ENCODE assay signal across 8 mouse cellular contexts in the genomic region with DNA sequence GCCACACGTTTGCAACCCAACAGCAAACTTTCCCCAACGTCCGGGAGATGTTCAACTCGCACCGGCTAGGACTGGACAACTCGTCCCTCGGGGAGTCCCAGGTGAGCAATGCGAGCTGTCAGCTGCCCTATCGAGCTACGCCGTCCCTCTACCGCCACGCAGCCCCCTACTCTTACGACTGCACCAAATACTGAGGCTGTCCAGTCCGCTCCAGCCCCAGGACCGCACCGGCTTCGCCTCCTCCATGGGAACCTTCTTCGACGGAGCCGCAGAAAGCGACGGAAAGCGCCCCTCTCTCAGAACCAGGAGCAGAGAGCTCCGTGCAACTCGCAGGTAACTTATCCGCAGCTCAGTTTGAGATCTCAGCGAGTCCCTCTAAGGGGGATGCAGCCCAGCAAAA. TPM values are rescaled to one million over a fixed set of nuclear protein-coding genes. Genes with fewer than 3 reads are reported as not detected.
A peak's percentile ranks its signal among the peaks of the same experiment; 100 is the strongest.
DNase-seq lines count a peak whose midpoint lies in the region; ATAC-seq lines count a peak whose summit lies in the region.

No protein-coding gene starts in this region.

- peak overlapping the region; percentile 50 for H3K4me3 ChIP-seq in liver, embryonic 11.5 days (ENCODE audit: low read depth, low read length)
- H3K4me3 ChIP-seq in embryonic facial prominence, embryonic 12.5 days = peak overlapping the region; percentile 64
- peak overlapping the region; percentile 34 for H3K4me3 ChIP-seq in hindbrain, embryonic 15.5 days
- peak overlapping the region; percentile 49 for H3K4me3 ChIP-seq in neural tube, embryonic 11.5 days (ENCODE audit: low read depth, low read length)

- ATAC-seq in liver, embryonic 11.5 days (replicated peaks; ENCODE audit: low FRiP score) = no peak
- no peak for ATAC-seq in embryonic facial prominence, embryonic 12.5 days (ENCODE audit: insufficient number of reproducible peaks, insufficient read depth, low FRiP score, low TSS enrichment)
- no peak for ATAC-seq in hindbrain, embryonic 15.5 days (ENCODE audit: low FRiP score, low read depth)
- ATAC-seq in neural tube, embryonic 11.5 days (ENCODE audit: insufficient read depth, low FRiP score, low TSS enrichment) = no peak

- H3K9me3 ChIP-seq in liver, embryonic 11.5 days (ENCODE audit: control insufficient read depth, low read length) = no peaks in the 10 kb centered on the region
- no peaks in the 10 kb centered on the region for H3K9me3 ChIP-seq in embryonic facial prominence, embryonic 12.5 days
- no peaks in the 10 kb centered on the region for H3K9me3 ChIP-seq in hindbrain, embryonic 15.5 days
- no peaks in the 10 kb centered on the region for H3K9me3 ChIP-seq in neural tube, embryonic 11.5 days (ENCODE audit: control insufficient read depth, low read length)

- H3K4me2 ChIP-seq in liver, embryonic 11.5 days = peak overlapping the region; percentile 84
- H3K4me2 ChIP-seq in embryonic facial prominence, embryonic 12.5 days (replicated peaks) = peak overlapping the region; percentile 91
- 0 out of 2 replicates have a peak overlapping the region, but pooled peaks have one; percentile 56 for H3K4me2 ChIP-seq in hindbrain, embryonic 15.5 days
- peak overlapping the region; percentile 76 for H3K4me2 ChIP-seq in neural tube, embryonic 11.5 days (ENCODE audit: low read depth)

- H3K4me1 ChIP-seq in liver, embryonic 11.5 days (replicated peaks; ENCODE audit: control insufficient read depth, insufficient read depth, low read length) = peaks cover 3% of the 10 kb centered on the region
- H3K4me1 ChIP-seq in embryonic facial prominence, embryonic 12.5 days = 0 out of 2 replicates have a peak, but pooled peaks cover 14% of the 10 kb centered on the region
- peaks cover 15% of the 10 kb centered on the region for H3K4me1 ChIP-seq in hindbrain, embryonic 15.5 days (replicated peaks)
- peaks cover 10% of the 10 kb centered on the region; the same call in 1 of the 2 replicates for H3K4me1 ChIP-seq in neural tube, embryonic 11.5 days (ENCODE audit: control insufficient read depth, insufficient read depth, low read length)

- no peaks in the 10 kb centered on the region; the same call in 1 of the 2 replicates for H3K36me3 ChIP-seq in liver, embryonic 11.5 days (ENCODE audit: control insufficient read depth, insufficient read depth, low read length)
- 0 out of 2 replicates have a peak, but pooled peaks cover under 1% of the 10 kb centered on the region for H3K36me3 ChIP-seq in embryonic facial prominence, embryonic 12.5 days
- no peaks in the 10 kb centered on the region for H3K36me3 ChIP-seq in hindbrain, embryonic 15.5 days
- no peaks in the 10 kb centered on the region for H3K36me3 ChIP-seq in neural tube, embryonic 11.5 days (ENCODE audit: control insufficient read depth, insufficient read depth, low read length)

- peaks cover 95% of the 10 kb centered on the region for H3K27me3 ChIP-seq in liver, embryonic 11.5 days (replicated peaks; ENCODE audit: control insufficient read depth, insufficient read depth, low read length)
- H3K27me3 ChIP-seq in embryonic facial prominence, embryonic 12.5 days = peaks cover 80% of the 10 kb centered on the region
- H3K27me3 ChIP-seq in hindbrain, embryonic 15.5 days = peaks cover 87% of the 10 kb centered on the region
- H3K27me3 ChIP-seq in neural tube, embryonic 11.5 days (ENCODE audit: control insufficient read depth, insufficient read depth, low read length) = peaks cover 94% of the 10 kb centered on the region

- 2% methylated on average over 28 of the region's 28 CpGs for WGBS in liver, embryonic 11.5 days
- WGBS in embryonic facial prominence, embryonic 12.5 days = under 1% methylated on average over 28 of the region's 28 CpGs
- under 1% methylated on average over 28 of the region's 28 CpGs for WGBS in hindbrain, embryonic 15.5 days
- WGBS in neural tube, embryonic 11.5 days = under 1% methylated on average over 28 of the region's 28 CpGs

- no peak overlapping the region for H3K27ac ChIP-seq in liver, embryonic 11.5 days (ENCODE audit: low read depth, low read length)
- H3K27ac ChIP-seq in embryonic facial prominence, embryonic 12.5 days = peak overlapping the region; percentile 96
- H3K27ac ChIP-seq in hindbrain, embryonic 15.5 days (replicated peaks) = no peak overlapping the region
- H3K27ac ChIP-seq in neural tube, embryonic 11.5 days (ENCODE audit: low read depth, low read length) = no peak overlapping the region

- peak overlapping the region; percentile 48 for H3K9ac ChIP-seq in liver, embryonic 11.5 days (ENCODE audit: low read depth, low read length)
- H3K9ac ChIP-seq in embryonic facial prominence, embryonic 12.5 days = peak overlapping the region; percentile 85
- H3K9ac ChIP-seq in hindbrain, embryonic 15.5 days = no peak overlapping the region
- H3K9ac ChIP-seq in neural tube, embryonic 11.5 days (ENCODE audit: low read length) = peak overlapping the region; percentile 59

- no peak for DNase-seq in liver, embryonic 11.5 days (ENCODE audit: low spot score)
- DNase-seq in liver = no peak
- DNase-seq in neural tube, embryonic 11.5 days (ENCODE audit: low spot score) = peak; percentile 52
- DNase-seq in adrenal gland, postnatal 10 days = no peak
- DNase-seq in frontal cortex, postnatal 36 days (ENCODE audit: low spot score in 2 of 2) = no peak
- no peak for DNase-seq in ovary, postnatal 10 days (ENCODE audit: low spot score)

RNA-seq across cellular contexts. Expression of a gene that starts 1.9 kb away (rescaled TPM):
- polyA plus RNA-seq in liver, embryonic 11.5 days (2014; fragmentation: Nextera tagmentation; extraction: Ambion mirVana) = 2.6 and 3.4 TPM in 2 replicates
- 26.8 and 29.8 TPM in 2 replicates for polyA plus RNA-seq in embryonic facial prominence, embryonic 12.5 days (2016; fragmentation: Nextera tagmentation; extraction: Ambion mirVana)
- polyA plus RNA-seq in hindbrain, embryonic 15.5 days (2015; fragmentation: Nextera tagmentation; extraction: Ambion mirVana) = 4.1 and 5.5 TPM in 2 replicates
- polyA plus RNA-seq in neural tube, embryonic 11.5 days (2014; fragmentation: Nextera tagmentation; extraction: Ambion mirVana) = 15.4 and 15.5 TPM in 2 replicates
- 1 to 10 TPM; 4.1 to 6.1 TPM for total RNA-seq in adrenal gland, postnatal 10 days (2021)

RNA-seq across cellular contexts. Expression of a gene that starts 9.7 kb away (rescaled TPM):
- 48.1 and 50.6 TPM in 2 replicates for polyA plus RNA-seq in liver, embryonic 11.5 days (2014; fragmentation: Nextera tagmentation; extraction: Ambion mirVana)
- 66.9 and 75.0 TPM in 2 replicates for polyA plus RNA-seq in embryonic facial prominence, embryonic 12.5 days (2016; fragmentation: Nextera tagmentation; extraction: Ambion mirVana)
- 50.3 and 51.0 TPM in 2 replicates for polyA plus RNA-seq in hindbrain, embryonic 15.5 days (2015; fragmentation: Nextera tagmentation; extraction: Ambion mirVana)
- polyA plus RNA-seq in neural tube, embryonic 11.5 days (2014; fragmentation: Nextera tagmentation; extraction: Ambion mirVana) = 56.9 and 63.7 TPM in 2 replicates
- total RNA-seq in adrenal gland, postnatal 10 days (2021) = 10 to 100 TPM; 30.4 to 32.2 TPM

RNA-seq across cellular contexts. Expression of a gene that starts 9.8 kb away (rescaled TPM):
- polyA plus RNA-seq in liver, embryonic 11.5 days (2014; fragmentation: Nextera tagmentation; extraction: Ambion mirVana) = 0.61 and 0.73 TPM in 2 replicates
- 4.6 and 5.2 TPM in 2 replicates for polyA plus RNA-seq in embryonic facial prominence, embryonic 12.5 days (2016; fragmentation: Nextera tagmentation; extraction: Ambion mirVana)
- polyA plus RNA-seq in hindbrain, embryonic 15.5 days (2015; fragmentation: Nextera tagmentation; extraction: Ambion mirVana) = 0.14 and 0.40 TPM in 2 replicates
- polyA plus RNA-seq in neural tube, embryonic 11.5 days (2014; fragmentation: Nextera tagmentation; extraction: Ambion mirVana) = 1.1 and 1.3 TPM in 2 replicates
- under 1 TPM; 0.24 to 0.42 TPM for total RNA-seq in adrenal gland, postnatal 10 days (2021)

RNA-seq across cellular contexts. Expression of a gene that starts 33.7 kb away (rescaled TPM):
- polyA plus RNA-seq in liver, embryonic 11.5 days (2014; fragmentation: Nextera tagmentation; extraction: Ambion mirVana) = 37.6 and 37.8 TPM in 2 replicates
- 35.0 and 35.9 TPM in 2 replicates for polyA plus RNA-seq in embryonic facial prominence, embryonic 12.5 days (2016; fragmentation: Nextera tagmentation; extraction: Ambion mirVana)
- polyA plus RNA-seq in hindbrain, embryonic 15.5 days (2015; fragmentation: Nextera tagmentation; extraction: Ambion mirVana) = 1.3 and 1.4 TPM in 2 replicates
- 2.6 and 6.1 TPM in 2 replicates for polyA plus RNA-seq in neural tube, embryonic 11.5 days (2014; fragmentation: Nextera tagmentation; extraction: Ambion mirVana)
- 1 to 10 TPM; 1.4 to 1.7 TPM for total RNA-seq in adrenal gland, postnatal 10 days (2021)
